Mouse (Mus musculus): ENCODE data around the gene Maml2. TPM values are rescaled to one million over a fixed set of nuclear protein-coding genes. Genes with fewer than 3 reads are reported as not detected.

Gene Maml2
- polyA plus RNA-seq, 1 experiment from 2014 or later = 8.6 TPM

DNA sequence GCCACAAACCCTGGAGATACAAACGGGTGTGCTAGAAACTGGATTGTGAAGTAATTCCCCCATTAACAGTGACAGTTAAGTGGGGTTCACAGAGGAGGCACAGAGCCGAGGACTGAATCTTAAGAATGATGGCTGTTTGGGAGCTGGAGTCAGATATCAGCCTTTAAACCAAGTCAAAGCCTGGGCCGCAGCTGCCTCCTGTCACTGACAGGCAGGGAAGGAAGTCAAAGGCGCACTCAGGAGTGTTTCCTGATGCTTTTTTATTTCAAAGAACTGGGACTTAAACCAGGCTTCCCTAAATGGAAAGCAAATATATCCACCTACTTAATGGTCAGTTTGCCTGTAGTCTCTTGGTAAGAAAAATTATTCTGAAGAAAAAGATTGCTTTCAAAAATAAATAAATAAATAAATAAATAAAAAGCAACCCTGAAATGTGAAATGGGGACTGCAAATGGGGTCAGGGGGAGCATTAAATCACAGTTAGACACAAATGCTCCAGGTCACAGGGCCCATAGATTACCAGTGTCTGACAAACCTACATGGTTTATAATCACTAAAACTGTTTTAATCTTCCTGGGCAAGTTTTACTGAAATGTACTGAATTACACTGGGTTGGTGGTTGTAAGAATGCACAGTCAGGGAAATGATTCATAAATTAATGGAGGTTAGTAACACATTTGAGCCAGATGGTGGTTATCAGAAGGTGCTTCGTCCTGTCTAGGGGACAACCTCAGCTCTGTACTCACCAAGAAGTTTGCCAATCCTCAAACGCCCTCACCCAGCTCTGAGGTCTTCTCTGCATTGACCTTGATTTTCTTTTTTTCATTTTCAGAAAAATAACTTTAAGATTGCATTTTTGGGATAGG, 209.4 kb downstream of the Maml2 start:
- Histone ChIP-seq H3K36me3 (replicated peaks; ENCODE audit: control insufficient read depth, insufficient read depth, low read depth, low read length) (no peaks in the 10 kb centered on the region), H3K4me2 (ENCODE audit: low read depth, low read length) (no peak overlapping the region), H3K27me3 (ENCODE audit: control insufficient read depth, insufficient read depth, low read length) (no peaks in the 10 kb centered on the region), H3K9me3 (replicated peaks; ENCODE audit: control insufficient read depth, low read length) (no peaks in the 10 kb centered on the region), H3K4me1 (ENCODE audit: control insufficient read depth, insufficient read depth, low read length) (no peaks in the 10 kb centered on the region), H3K27ac (replicated peaks; ENCODE audit: low read depth, low read length) (no peak overlapping the region), H3K4me3 (ENCODE audit: low read depth, low read length) (no peak overlapping the region), H3K9ac (replicated peaks; ENCODE audit: low read length) (no peak overlapping the region)
- ATAC-seq (replicated peaks; ENCODE audit: insufficient number of reproducible peaks, low FRiP score, low TSS enrichment, low read depth) (no peak), DNase-seq (ENCODE audit: low spot score) (peak; percentile 60)
- WGBS = 50% methylated on average over 6 of the region's 6 CpGs

DNA sequence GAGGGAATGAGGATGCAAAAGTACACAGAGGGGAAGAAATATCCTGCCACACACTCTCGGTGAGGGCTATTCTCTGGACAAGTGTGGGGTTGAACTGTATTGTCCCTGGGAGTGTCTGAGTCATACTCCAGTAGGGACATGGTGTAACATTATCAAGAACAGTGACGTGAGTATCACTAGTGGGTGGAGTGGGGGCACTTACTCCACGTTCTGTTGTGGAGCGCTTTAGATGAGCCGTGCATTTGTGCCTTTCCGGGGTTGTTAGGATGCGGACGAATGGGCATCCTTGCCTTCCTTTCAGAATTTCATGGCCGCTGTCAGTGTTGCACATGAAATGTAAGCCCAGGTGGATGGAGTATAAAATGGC, 210.0 kb downstream of the Maml2 start:
- no peaks in the 10 kb centered on the region for H3K9me3 ChIP-seq (replicated peaks; ENCODE audit: control insufficient read depth, low read length)
- no peaks in the 10 kb centered on the region for H3K27me3 ChIP-seq (ENCODE audit: control insufficient read depth, insufficient read depth, low read length)
- no peaks in the 10 kb centered on the region for H3K36me3 ChIP-seq (replicated peaks; ENCODE audit: control insufficient read depth, insufficient read depth, low read depth, low read length)
- H3K27ac ChIP-seq (replicated peaks; ENCODE audit: low read depth, low read length) = no peak overlapping the region
- 92% methylated on average over 9 of the region's 9 CpGs for WGBS
- H3K4me2 ChIP-seq (ENCODE audit: low read depth, low read length) = no peak overlapping the region
- DNase-seq (ENCODE audit: low spot score) (no peak), ATAC-seq (replicated peaks; ENCODE audit: insufficient number of reproducible peaks, low FRiP score, low TSS enrichment, low read depth) (no peak)
- H3K4me1 ChIP-seq (ENCODE audit: control insufficient read depth, insufficient read depth, low read length) = no peaks in the 10 kb centered on the region
- no peak overlapping the region for H3K4me3 ChIP-seq (ENCODE audit: low read depth, low read length)
- H3K9ac ChIP-seq (replicated peaks; ENCODE audit: low read length) = no peak overlapping the region

DNA sequence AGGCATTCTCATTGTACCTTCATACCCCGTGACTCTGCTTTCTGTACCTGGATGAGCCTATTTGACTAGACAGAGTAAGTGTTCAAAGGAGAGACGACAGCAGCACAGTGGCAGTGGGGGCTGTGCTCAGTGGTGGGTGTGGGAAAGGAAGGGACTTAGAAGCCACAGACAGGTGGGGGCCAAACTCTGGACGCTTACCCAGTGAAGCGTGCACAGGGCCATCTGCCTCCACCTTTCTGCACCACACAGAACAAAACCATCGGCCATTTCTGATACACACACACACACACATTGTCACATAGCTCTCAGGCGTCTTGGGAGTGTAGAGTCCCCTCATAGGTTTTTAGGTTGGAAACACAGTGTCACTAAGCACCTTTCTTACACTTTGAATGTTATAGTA, 212.0 kb downstream of the Maml2 start:
- H3K27me3 ChIP-seq (ENCODE audit: control insufficient read depth, insufficient read depth, low read length) = no peaks in the 10 kb centered on the region
- H3K27ac ChIP-seq (replicated peaks; ENCODE audit: low read depth, low read length) = no peak overlapping the region
- no peaks in the 10 kb centered on the region for H3K4me1 ChIP-seq (ENCODE audit: control insufficient read depth, insufficient read depth, low read length)
- H3K4me2 ChIP-seq (ENCODE audit: low read depth, low read length) = no peak overlapping the region
- no peaks in the 10 kb centered on the region for H3K36me3 ChIP-seq (replicated peaks; ENCODE audit: control insufficient read depth, insufficient read depth, low read depth, low read length)
- ATAC-seq (replicated peaks; ENCODE audit: insufficient number of reproducible peaks, low FRiP score, low TSS enrichment, low read depth) (no peak), DNase-seq (ENCODE audit: low spot score) (no peak)
- no peak overlapping the region for H3K4me3 ChIP-seq (ENCODE audit: low read depth, low read length)
- WGBS = 79% methylated on average over 6 of the region's 6 CpGs
- no peaks in the 10 kb centered on the region for H3K9me3 ChIP-seq (replicated peaks; ENCODE audit: control insufficient read depth, low read length)
- no peak overlapping the region for H3K9ac ChIP-seq (replicated peaks; ENCODE audit: low read length)

DNA sequence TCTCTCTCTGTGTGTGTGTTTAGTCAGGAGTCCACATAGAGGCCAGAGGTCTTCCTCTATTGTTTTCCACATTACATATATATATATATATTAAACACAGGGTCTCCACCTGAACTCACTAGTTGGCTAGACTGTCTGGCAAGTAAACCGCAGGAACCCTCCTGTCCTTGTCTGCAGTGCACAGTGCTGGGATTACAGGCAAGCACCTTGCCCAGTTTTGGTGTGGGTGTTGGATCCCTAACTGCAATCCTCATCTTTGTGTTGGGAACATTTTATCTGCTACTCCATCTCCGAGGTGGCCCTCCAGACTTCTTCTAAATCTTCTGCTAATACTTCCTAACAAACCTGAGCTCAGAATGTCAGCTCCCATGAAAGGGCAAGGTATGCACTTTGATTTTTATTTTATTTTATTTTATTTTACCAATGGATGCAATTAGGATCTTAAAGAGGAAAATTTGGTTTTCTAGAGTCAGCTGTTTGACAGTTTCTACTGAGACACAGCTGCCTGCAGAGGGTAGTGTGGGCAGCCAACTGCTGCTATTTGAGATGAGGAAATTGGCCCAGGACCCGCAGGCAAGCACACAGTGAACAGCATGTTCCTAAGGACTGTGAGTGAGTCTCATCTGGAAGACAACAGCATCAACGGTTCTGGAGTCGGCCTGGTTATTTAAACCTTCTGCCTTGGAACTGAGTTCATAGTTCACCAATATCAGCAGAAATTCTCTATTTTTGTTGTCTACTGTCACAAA, 213.0 kb downstream of the Maml2 start:
- no peaks in the 10 kb centered on the region for H3K4me1 ChIP-seq (ENCODE audit: control insufficient read depth, insufficient read depth, low read length)
- WGBS = 79% methylated on average over 5 of the region's 5 CpGs
- ATAC-seq (replicated peaks; ENCODE audit: insufficient number of reproducible peaks, low FRiP score, low TSS enrichment, low read depth) (no peak), DNase-seq (ENCODE audit: low spot score) (no peak)
- no peak overlapping the region for H3K9ac ChIP-seq (replicated peaks; ENCODE audit: low read length)
- H3K9me3 ChIP-seq (replicated peaks; ENCODE audit: control insufficient read depth, low read length) = no peaks in the 10 kb centered on the region
- H3K4me3 ChIP-seq (ENCODE audit: low read depth, low read length) = no peak overlapping the region
- no peaks in the 10 kb centered on the region for H3K27me3 ChIP-seq (ENCODE audit: control insufficient read depth, insufficient read depth, low read length)
- no peaks in the 10 kb centered on the region for H3K36me3 ChIP-seq (replicated peaks; ENCODE audit: control insufficient read depth, insufficient read depth, low read depth, low read length)
- no peak overlapping the region for H3K27ac ChIP-seq (replicated peaks; ENCODE audit: low read depth, low read length)
- no peak overlapping the region for H3K4me2 ChIP-seq (ENCODE audit: low read depth, low read length)

DNA sequence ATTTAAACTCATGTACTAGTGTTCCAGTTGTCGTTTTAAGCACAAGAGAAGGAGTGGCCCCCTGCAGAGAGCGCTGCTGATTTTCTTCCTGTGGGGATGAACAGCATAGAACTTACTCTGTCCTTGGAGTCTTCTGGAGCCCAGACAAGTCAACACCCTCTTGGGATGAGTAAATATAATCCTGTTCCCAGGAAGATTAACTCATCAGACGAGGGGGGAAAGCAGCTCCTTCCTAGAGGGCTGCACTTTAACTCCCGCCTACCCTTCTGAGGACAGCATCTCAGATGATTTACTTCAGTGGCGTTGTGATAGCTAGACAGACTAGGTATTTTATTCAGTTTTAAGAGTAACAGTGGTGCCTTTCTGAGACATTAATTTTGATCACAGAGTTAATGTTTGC, 215.4 kb downstream of the Maml2 start:
- no peaks in the 10 kb centered on the region for H3K36me3 ChIP-seq (replicated peaks; ENCODE audit: control insufficient read depth, insufficient read depth, low read depth, low read length)
- ATAC-seq (replicated peaks; ENCODE audit: insufficient number of reproducible peaks, low FRiP score, low TSS enrichment, low read depth) (no peak), DNase-seq (ENCODE audit: low spot score) (no peak)
- no peak overlapping the region for H3K4me3 ChIP-seq (ENCODE audit: low read depth, low read length)
- no peaks in the 10 kb centered on the region for H3K9me3 ChIP-seq (replicated peaks; ENCODE audit: control insufficient read depth, low read length)
- no peaks in the 10 kb centered on the region for H3K27me3 ChIP-seq (ENCODE audit: control insufficient read depth, insufficient read depth, low read length)
- H3K4me2 ChIP-seq (ENCODE audit: low read depth, low read length) = no peak overlapping the region
- WGBS = 49% methylated on average over 5 of the region's 5 CpGs
- no peak overlapping the region for H3K27ac ChIP-seq (replicated peaks; ENCODE audit: low read depth, low read length)
- H3K9ac ChIP-seq (replicated peaks; ENCODE audit: low read length) = no peak overlapping the region
- H3K4me1 ChIP-seq (ENCODE audit: control insufficient read depth, insufficient read depth, low read length) = no peaks in the 10 kb centered on the region

DNA sequence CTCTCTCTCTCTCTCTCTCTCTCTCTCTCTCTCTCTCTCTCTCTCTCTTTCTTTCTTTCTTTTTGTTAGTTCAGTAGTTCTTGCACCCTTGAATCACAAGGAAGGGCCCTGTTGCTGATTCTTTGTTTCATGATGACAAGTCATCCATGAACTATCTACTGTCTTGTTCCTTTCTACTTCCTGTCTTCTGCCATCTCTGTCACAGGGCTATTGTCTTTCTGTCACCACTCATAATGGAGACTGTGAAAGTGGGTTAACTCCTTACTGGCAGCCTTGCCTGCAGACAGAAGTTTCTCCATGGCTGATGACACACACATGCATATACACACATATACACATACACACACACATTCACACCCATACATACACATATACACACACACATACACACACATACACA, 216.7 kb downstream of the Maml2 start:
- ATAC-seq (replicated peaks; ENCODE audit: insufficient number of reproducible peaks, low FRiP score, low TSS enrichment, low read depth) = no peak
- Histone ChIP-seq H3K4me1 (ENCODE audit: control insufficient read depth, insufficient read depth, low read length) (no peaks in the 10 kb centered on the region), H3K9ac (replicated peaks; ENCODE audit: low read length) (no peak overlapping the region), H3K27me3 (ENCODE audit: control insufficient read depth, insufficient read depth, low read length) (no peaks in the 10 kb centered on the region), H3K9me3 (replicated peaks; ENCODE audit: control insufficient read depth, low read length) (no peaks in the 10 kb centered on the region), H3K4me2 (ENCODE audit: low read depth, low read length) (no peak overlapping the region), H3K27ac (replicated peaks; ENCODE audit: low read depth, low read length) (no peak overlapping the region), H3K36me3 (replicated peaks; ENCODE audit: control insufficient read depth, insufficient read depth, low read depth, low read length) (no peaks in the 10 kb centered on the region), H3K4me3 (ENCODE audit: low read depth, low read length) (no peak overlapping the region)
- DNase-seq (ENCODE audit: low spot score) = no peak

DNA sequence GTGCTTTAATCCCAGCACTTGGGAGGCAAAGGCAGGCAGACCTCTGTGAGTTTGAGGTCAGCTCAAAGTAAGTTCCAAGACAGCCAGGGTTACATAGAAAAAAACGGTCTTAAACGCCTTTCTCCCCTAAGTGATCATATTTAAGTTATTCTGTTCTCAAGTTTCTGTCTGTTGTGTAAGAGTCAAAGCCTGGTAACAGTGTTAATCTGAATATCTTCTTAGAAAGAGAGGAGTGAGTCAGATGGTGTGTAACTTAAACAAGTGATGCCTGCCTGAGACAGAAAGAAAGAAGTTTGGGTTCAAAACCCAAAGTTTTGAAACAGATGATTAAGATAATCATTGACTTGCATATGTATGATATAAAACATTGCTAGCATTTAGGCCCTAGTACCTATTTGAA, 218.2 kb downstream of the Maml2 start:
- no peak for DNase-seq (ENCODE audit: low spot score)
- Histone ChIP-seq H3K36me3 (replicated peaks; ENCODE audit: control insufficient read depth, insufficient read depth, low read depth, low read length) (no peaks in the 10 kb centered on the region), H3K27ac (replicated peaks; ENCODE audit: low read depth, low read length) (no peak overlapping the region), H3K4me1 (ENCODE audit: control insufficient read depth, insufficient read depth, low read length) (no peaks in the 10 kb centered on the region), H3K9me3 (replicated peaks; ENCODE audit: control insufficient read depth, low read length) (no peaks in the 10 kb centered on the region), H3K9ac (replicated peaks; ENCODE audit: low read length) (no peak overlapping the region), H3K27me3 (ENCODE audit: control insufficient read depth, insufficient read depth, low read length) (no peaks in the 10 kb centered on the region), H3K4me2 (ENCODE audit: low read depth, low read length) (no peak overlapping the region), H3K4me3 (ENCODE audit: low read depth, low read length) (no peak overlapping the region)
- 51% methylated on average over 2 of the region's 2 CpGs for WGBS
- ATAC-seq (replicated peaks; ENCODE audit: insufficient number of reproducible peaks, low FRiP score, low TSS enrichment, low read depth) = no peak

DNA sequence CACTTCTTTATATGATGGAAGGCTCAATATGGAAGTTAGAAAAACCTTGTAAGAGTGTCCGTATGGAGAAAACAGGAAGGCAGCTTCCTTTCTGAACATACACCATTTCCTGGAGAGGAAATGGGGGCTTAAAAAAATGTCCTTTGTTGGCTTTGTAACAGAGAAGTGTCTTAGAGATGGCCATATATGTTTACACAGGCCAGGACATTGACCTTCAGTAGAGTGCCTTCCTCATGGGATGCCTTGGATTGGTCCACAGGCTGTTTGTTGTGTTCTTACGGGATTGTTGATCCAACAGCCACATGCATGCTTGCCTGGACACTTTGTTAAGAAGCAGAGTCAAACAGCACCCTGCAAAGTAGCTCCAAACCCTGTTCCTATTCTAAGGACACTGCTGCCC, 220.3 kb downstream of the Maml2 start:
- H3K27me3 ChIP-seq (ENCODE audit: control insufficient read depth, insufficient read depth, low read length) = no peaks in the 10 kb centered on the region
- no peak overlapping the region for H3K4me2 ChIP-seq (ENCODE audit: low read depth, low read length)
- no peak overlapping the region for H3K27ac ChIP-seq (replicated peaks; ENCODE audit: low read depth, low read length)
- 50% methylated on average over 2 of the region's 2 CpGs for WGBS
- no peak overlapping the region for H3K4me3 ChIP-seq (ENCODE audit: low read depth, low read length)
- no peak for DNase-seq (ENCODE audit: low spot score)
- H3K36me3 ChIP-seq (replicated peaks; ENCODE audit: control insufficient read depth, insufficient read depth, low read depth, low read length) = no peaks in the 10 kb centered on the region
- H3K9ac ChIP-seq (replicated peaks; ENCODE audit: low read length) = no peak overlapping the region
- H3K9me3 ChIP-seq (replicated peaks; ENCODE audit: control insufficient read depth, low read length) = no peaks in the 10 kb centered on the region
- no peaks in the 10 kb centered on the region for H3K4me1 ChIP-seq (ENCODE audit: control insufficient read depth, insufficient read depth, low read length)
- no peak for ATAC-seq (replicated peaks; ENCODE audit: insufficient number of reproducible peaks, low FRiP score, low TSS enrichment, low read depth)

Data from embryonic facial prominence, embryonic 11.5 days (tissue).